Mouse (Mus musculus): ENCODE results near the gene Mapkapk2. TPM values are rescaled to one million over a fixed set of nuclear protein-coding genes. Genes with fewer than 3 reads are reported as not detected.

Gene Mapkapk2
- polyA plus RNA-seq, 1 experiment: 64.9 TPM

DNA sequence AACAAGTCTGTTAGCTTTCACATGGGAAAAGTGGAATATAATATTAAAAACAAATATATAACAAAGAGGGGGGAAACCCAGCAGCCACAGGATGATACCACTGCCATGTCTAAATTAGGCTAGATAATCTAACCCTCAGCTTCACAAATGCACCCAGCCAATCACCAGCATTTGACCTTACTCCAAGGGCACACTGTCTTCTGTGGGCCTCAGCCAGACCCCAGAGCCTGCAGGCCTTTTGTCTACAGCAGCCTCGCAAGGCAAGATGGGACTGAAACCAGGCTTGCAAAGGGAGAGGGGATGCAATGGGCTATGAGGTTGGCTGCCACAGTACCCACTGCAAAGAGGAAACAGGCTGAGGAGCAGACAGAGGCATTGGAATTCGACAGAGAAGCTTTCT lies 55.4 kb downstream of the Mapkapk2 start:
- no peaks in the 10 kb centered on the region for H3K27me3 ChIP-seq (ENCODE audit: control insufficient read depth, insufficient read depth, low read length, poor library complexity, severe bottlenecking)
- H3K4me1 ChIP-seq (ENCODE audit: control insufficient read depth, insufficient read depth, low read length): no peaks in the 10 kb centered on the region
- H3K9me3 ChIP-seq (replicated peaks; ENCODE audit: control insufficient read depth, insufficient read depth, low read length, poor library complexity, severe bottlenecking): no peaks in the 10 kb centered on the region
- no peaks in the 10 kb centered on the region for H3K36me3 ChIP-seq (ENCODE audit: control insufficient read depth, insufficient read depth, low read length, poor library complexity, severe bottlenecking)
- no peak overlapping the region for H3K4me3 ChIP-seq (ENCODE audit: low read depth, low read length)
- H3K27ac ChIP-seq (ENCODE audit: insufficient read depth, low read length): no peak overlapping the region
- TF ChIP-seq CTCF (IDR thresholded peaks at IDR 0.05; ENCODE audit: low read depth, low read length) (no peak), EP300 (IDR thresholded peaks at IDR 0.05; ENCODE audit: insufficient read depth, low read depth, low read length) (no peak), POLR2A (IDR thresholded peaks at IDR 0.05; ENCODE audit: insufficient read depth, low read length) (no peak)
- H3K9ac ChIP-seq (ENCODE audit: low read depth, poor library complexity, severe bottlenecking): no peak overlapping the region

DNA sequence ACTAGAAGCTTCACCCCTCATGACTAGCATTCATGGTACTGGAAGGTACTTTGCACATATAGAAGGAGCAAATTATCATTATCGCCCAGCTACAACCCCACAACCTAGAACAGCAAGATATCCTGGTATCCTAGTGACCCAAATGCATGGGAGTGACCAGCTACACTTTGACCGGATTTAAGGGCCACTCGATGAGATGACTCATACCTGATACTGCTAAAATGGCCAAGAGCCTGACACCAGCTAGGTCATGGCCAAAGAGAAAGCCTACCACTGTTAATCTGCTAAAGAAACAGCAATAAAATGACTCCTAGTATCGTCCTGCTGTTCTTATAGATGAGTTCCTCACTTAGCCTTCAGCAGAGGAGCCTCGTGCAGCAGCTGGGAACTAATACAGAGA lies 58.1 kb downstream of the Mapkapk2 start:
- TF ChIP-seq EP300 (IDR thresholded peaks at IDR 0.05; ENCODE audit: insufficient read depth, low read depth, low read length) (no peak), POLR2A (IDR thresholded peaks at IDR 0.05; ENCODE audit: insufficient read depth, low read length) (no peak), CTCF (IDR thresholded peaks at IDR 0.05; ENCODE audit: low read depth, low read length) (no peak)
- Histone ChIP-seq H3K27me3 (ENCODE audit: control insufficient read depth, insufficient read depth, low read length, poor library complexity, severe bottlenecking) (no peaks in the 10 kb centered on the region), H3K36me3 (ENCODE audit: control insufficient read depth, insufficient read depth, low read length, poor library complexity, severe bottlenecking) (no peaks in the 10 kb centered on the region), H3K9me3 (replicated peaks; ENCODE audit: control insufficient read depth, insufficient read depth, low read length, poor library complexity, severe bottlenecking) (no peaks in the 10 kb centered on the region), H3K9ac (ENCODE audit: low read depth, poor library complexity, severe bottlenecking) (no peak overlapping the region), H3K27ac (ENCODE audit: insufficient read depth, low read length) (no peak overlapping the region), H3K4me1 (ENCODE audit: control insufficient read depth, insufficient read depth, low read length) (no peaks in the 10 kb centered on the region), H3K4me3 (ENCODE audit: low read depth, low read length) (no peak overlapping the region)

DNA sequence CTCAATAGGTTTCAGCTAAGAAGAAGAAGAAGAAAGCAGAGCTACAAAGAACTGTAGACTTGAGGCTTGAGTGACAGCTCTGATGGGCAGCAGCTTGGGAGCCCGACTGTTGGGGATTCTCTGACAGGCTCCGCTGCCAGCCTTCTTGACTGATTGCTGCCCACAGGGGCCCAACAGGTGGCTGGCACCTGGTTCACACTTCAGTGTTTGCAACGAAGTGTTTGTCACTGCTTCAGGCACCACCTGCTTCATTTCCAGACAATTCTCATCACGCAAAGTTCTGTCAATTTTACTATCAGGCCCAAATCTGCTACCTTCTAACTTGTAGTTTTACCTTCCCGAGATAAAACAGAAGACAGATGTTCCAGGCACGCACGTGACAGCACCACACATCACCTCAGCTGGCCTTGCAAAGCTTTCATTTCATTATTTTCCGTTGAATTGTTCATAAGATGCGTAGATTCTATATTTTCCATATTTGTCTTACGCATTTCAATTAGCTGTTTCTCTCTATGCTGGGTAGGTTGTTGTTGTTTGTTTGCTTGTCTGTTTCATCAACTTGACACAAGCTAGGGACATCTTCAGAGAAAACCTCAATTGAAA lies 59.1 kb downstream of the Mapkapk2 start:
- Histone ChIP-seq H3K27ac (ENCODE audit: insufficient read depth, low read length) (no peak overlapping the region), H3K27me3 (ENCODE audit: control insufficient read depth, insufficient read depth, low read length, poor library complexity, severe bottlenecking) (no peaks in the 10 kb centered on the region), H3K9me3 (replicated peaks; ENCODE audit: control insufficient read depth, insufficient read depth, low read length, poor library complexity, severe bottlenecking) (no peaks in the 10 kb centered on the region), H3K36me3 (ENCODE audit: control insufficient read depth, insufficient read depth, low read length, poor library complexity, severe bottlenecking) (no peaks in the 10 kb centered on the region), H3K4me1 (ENCODE audit: control insufficient read depth, insufficient read depth, low read length) (no peaks in the 10 kb centered on the region), H3K4me3 (ENCODE audit: low read depth, low read length) (no peak overlapping the region), H3K9ac (ENCODE audit: low read depth, poor library complexity, severe bottlenecking) (no peak overlapping the region)
- TF ChIP-seq EP300 (IDR thresholded peaks at IDR 0.05; ENCODE audit: insufficient read depth, low read depth, low read length) (no peak), CTCF (IDR thresholded peaks at IDR 0.05; ENCODE audit: low read depth, low read length) (no peak), POLR2A (IDR thresholded peaks at IDR 0.05; ENCODE audit: insufficient read depth, low read length) (no peak)

DNA sequence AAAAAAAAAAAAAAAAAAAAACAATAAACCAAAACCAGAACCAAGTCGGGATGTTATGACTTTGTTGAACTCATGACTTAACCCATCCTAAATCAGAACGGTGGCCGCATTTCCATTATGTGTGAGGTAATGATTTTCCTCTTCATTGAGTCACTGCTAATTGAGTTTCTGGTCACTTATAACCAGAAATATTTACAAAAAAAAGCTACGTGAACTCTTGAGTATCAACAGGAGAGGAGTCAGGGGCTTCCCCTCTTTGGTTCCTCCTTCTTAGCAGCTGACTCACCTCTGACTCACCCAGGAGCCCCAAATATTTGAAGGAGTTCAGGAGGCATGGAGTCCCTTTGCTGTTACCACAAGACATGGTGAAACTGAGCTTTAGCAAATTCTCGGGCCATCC lies 59.6 kb downstream of the Mapkapk2 start:
- Histone ChIP-seq H3K4me3 (ENCODE audit: low read depth, low read length) (no peak overlapping the region), H3K36me3 (ENCODE audit: control insufficient read depth, insufficient read depth, low read length, poor library complexity, severe bottlenecking) (no peaks in the 10 kb centered on the region), H3K27ac (ENCODE audit: insufficient read depth, low read length) (no peak overlapping the region), H3K9ac (ENCODE audit: low read depth, poor library complexity, severe bottlenecking) (no peak overlapping the region), H3K9me3 (replicated peaks; ENCODE audit: control insufficient read depth, insufficient read depth, low read length, poor library complexity, severe bottlenecking) (no peaks in the 10 kb centered on the region), H3K4me1 (ENCODE audit: control insufficient read depth, insufficient read depth, low read length) (no peaks in the 10 kb centered on the region), H3K27me3 (ENCODE audit: control insufficient read depth, insufficient read depth, low read length, poor library complexity, severe bottlenecking) (no peaks in the 10 kb centered on the region)
- no peak for TF ChIP-seq POLR2A (IDR thresholded peaks at IDR 0.05; ENCODE audit: insufficient read depth, low read length)
- no peak for TF ChIP-seq EP300 (IDR thresholded peaks at IDR 0.05; ENCODE audit: insufficient read depth, low read depth, low read length)
- TF ChIP-seq CTCF (IDR thresholded peaks at IDR 0.05; ENCODE audit: low read depth, low read length): no peak

DNA sequence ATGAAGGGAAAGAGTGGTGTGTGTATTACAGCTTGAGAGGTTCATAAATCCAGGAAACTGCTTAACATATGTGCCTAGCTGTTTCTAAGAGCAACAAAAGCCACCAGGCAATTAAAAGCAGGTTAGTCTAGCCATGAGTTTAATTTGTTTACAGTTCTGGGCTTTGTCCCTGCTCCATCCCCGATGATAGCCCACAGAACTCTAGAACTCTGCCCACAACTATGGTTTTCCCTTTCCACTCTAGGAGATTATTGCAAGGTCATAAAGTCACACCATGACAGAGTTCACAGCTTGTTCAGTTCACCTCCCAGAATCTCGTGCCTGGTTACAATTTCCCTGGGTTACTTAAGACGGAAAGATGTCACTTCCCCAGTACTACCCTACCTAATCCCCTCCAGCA lies 66.4 kb downstream of the Mapkapk2 start:
- TF ChIP-seq EP300 (IDR thresholded peaks at IDR 0.05; ENCODE audit: insufficient read depth, low read depth, low read length) (no peak), CTCF (IDR thresholded peaks at IDR 0.05; ENCODE audit: low read depth, low read length) (no peak), POLR2A (IDR thresholded peaks at IDR 0.05; ENCODE audit: insufficient read depth, low read length) (no peak)

DNA sequence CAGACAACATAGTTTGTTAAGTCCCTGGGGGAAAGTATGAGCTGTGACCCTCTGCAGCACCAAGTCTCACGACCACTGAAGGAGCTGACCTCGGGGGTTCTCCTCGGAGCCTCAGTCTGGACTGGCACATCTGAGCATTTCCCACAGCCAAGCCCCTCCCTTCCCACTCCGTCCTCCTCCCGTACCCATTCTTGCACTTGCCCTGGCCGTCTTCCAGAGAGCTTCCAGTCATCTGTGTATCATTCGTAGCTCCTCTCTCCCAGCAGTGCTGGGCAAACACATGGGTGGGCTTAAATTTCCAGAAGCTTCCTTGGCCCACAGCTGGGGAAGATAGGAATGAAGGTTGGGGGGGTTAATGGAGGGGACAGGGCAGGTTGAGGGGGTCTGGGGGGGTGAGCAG lies 67.4 kb downstream of the Mapkapk2 start:
- Histone ChIP-seq H3K9ac (ENCODE audit: low read depth, poor library complexity, severe bottlenecking) (no peak overlapping the region), H3K9me3 (replicated peaks; ENCODE audit: control insufficient read depth, insufficient read depth, low read length, poor library complexity, severe bottlenecking) (no peaks in the 10 kb centered on the region), H3K4me3 (ENCODE audit: low read depth, low read length) (no peak overlapping the region), H3K27ac (ENCODE audit: insufficient read depth, low read length) (no peak overlapping the region), H3K27me3 (ENCODE audit: control insufficient read depth, insufficient read depth, low read length, poor library complexity, severe bottlenecking) (no peaks in the 10 kb centered on the region), H3K36me3 (ENCODE audit: control insufficient read depth, insufficient read depth, low read length, poor library complexity, severe bottlenecking) (no peaks in the 10 kb centered on the region), H3K4me1 (ENCODE audit: control insufficient read depth, insufficient read depth, low read length) (peaks cover 2% of the 10 kb centered on the region)
- TF ChIP-seq POLR2A (IDR thresholded peaks at IDR 0.05; ENCODE audit: insufficient read depth, low read length): no peak
- no peak for TF ChIP-seq CTCF (IDR thresholded peaks at IDR 0.05; ENCODE audit: low read depth, low read length)
- TF ChIP-seq EP300 (IDR thresholded peaks at IDR 0.05; ENCODE audit: insufficient read depth, low read depth, low read length): no peak

More for the DNA sequence above, 66.4 kb downstream of the Mapkapk2 start:
- Histone ChIP-seq H3K4me3 (ENCODE audit: low read depth, low read length) (no peak overlapping the region), H3K9ac (ENCODE audit: low read depth, poor library complexity, severe bottlenecking) (no peak overlapping the region), H3K27me3 (ENCODE audit: control insufficient read depth, insufficient read depth, low read length, poor library complexity, severe bottlenecking) (no peaks in the 10 kb centered on the region), H3K27ac (ENCODE audit: insufficient read depth, low read length) (no peak overlapping the region), H3K36me3 (ENCODE audit: control insufficient read depth, insufficient read depth, low read length, poor library complexity, severe bottlenecking) (no peaks in the 10 kb centered on the region), H3K4me1 (ENCODE audit: control insufficient read depth, insufficient read depth, low read length) (no peaks in the 10 kb centered on the region), H3K9me3 (replicated peaks; ENCODE audit: control insufficient read depth, insufficient read depth, low read length, poor library complexity, severe bottlenecking) (no peaks in the 10 kb centered on the region)

All from ES-Bruce4 (cell line).